Mouse (Mus musculus) forelimb bud, embryonic 11.5 days (tissue): ENCODE results near the gene Eif1b.

Source experiments
- DNase-seq: peaks from one replicate; pipeline ENCODE4 v3.0.0-alpha.2; 2012; ENCODE audit warnings: low read depth, low spot score

Eif1b gene

DNA sequence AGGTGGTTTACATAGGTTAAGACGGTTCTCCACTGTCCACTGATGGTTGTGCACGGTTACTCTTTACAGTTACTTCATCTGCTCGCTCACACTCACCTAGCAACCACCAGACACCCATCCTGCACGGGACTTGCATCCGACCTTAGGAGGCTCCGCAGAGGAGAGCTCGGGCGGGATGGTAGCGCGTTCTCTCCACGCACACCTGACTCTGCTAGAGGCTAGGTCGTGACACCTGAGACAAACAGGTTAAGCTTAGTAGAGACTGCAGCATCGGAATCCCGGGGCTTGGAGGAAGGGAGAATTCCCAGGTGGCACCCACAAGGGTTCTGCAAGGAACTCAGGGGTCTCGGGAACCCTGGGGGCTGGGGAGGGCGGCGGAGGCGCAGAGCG is at the start of gene Eif1b:
Gene Eif1b (plus strand): TSS at position 223 of the 390 bp plus-strand sequence.
- no peak for DNase-seq

DNA sequence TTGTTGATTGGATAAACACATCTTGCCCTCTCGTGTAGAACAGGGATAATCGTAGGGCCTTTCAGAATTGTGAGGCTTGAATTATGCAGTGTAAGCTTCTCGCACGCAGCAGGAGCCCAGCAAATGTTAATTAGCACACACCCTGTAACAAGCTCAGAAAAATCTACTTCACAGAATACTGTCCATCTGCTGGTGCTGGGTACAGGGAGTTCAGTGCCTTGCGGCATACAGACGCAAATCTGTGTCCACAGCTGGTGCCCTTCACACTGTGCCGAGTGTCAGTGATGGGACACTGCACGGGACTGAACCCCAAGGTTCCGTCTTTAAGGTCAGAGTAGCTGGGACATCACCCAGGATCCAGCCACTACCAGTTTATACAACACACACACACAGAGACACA is 47.4 kb upstream of the Eif1b start:
- no peak for DNase-seq

DNA sequence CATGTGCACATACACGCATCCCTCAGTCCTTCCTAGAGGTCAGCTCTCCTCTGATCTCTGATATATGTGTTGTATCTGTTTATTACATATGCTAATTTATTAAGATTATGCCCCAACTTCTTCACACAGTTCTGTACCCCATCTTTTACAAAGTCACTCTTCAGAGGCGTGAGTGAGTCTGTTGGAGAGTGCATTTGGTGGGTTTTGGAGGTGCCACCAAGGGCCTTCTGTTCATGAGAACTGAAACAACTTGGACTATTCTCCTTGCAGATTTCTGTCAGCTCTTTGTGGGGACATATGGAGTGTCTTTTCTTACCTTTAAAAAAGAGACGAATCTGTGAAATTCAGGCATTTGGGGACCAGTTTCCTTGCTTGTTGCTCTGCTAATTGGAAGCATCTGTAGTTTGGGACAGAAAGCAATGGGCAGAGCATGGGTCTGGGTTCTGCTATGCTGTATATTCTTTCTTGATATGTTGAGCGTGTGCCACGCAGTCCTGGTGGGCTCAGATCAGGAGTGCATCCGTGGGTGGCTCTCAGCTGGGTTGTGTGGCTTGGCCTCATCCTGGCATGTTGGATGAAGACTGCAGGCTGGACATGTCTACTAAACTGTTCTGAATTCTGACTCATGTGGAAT is 42.2 kb upstream of the Eif1b start:
- DNase-seq = no peak

DNA sequence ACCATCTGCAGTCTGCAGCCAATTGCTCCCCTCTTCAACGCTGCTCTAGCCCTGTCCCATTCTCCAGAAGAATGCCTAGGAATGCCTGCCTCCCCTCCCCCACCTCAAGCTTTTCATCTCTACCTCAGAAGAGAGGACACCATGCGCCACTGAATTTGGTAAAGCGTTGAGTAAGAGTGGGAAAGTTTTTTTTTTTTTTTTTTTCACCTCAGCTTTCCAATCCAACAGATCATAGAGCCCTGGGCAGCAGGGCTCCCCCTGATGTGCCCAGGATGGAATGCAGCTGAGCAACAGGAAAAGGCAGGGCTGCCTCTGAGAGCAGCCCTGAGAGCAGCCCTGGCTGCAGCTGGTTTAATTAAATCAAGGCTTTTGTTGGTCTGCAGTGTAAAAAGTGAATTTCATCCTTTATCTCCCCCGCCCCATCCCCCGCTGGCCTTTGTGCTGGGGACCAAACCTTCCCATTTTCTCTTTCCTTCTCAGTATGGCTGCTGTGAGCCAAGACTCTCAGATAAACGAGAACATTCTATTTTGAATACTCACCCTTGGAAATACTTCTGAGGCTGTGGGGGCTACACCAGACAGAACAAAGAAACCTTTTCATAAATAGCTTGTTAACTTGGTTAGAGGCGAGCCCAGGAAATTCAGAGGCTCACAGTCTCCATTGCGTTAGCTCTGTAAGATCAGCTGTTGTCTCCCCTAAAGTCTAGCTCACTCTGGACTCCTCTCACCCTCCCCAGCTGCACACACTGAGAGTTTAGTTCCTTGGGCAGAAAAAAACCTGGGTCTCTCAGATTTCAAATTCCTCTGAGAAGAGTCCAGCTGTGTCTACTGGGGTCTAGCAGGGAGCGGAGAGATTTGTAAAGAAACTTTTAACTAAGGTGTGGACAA is 36.0 kb upstream of the Eif1b start:
- peak; percentile 68 for DNase-seq

DNA sequence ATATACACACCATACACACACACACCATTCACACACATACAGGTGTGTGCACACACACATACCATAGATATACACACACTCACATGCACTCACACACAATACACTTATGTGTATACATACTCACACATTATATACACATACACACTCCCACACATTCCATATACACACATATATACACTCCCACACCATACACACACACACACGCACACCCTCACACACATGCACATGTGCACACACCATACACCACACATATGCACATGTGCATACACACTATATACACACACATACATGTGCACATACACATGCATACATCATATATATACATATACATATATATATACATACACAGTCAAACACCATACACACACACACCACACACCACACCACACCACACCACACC is 21.6 kb upstream of the Eif1b start:
- no peak for DNase-seq

DNA sequence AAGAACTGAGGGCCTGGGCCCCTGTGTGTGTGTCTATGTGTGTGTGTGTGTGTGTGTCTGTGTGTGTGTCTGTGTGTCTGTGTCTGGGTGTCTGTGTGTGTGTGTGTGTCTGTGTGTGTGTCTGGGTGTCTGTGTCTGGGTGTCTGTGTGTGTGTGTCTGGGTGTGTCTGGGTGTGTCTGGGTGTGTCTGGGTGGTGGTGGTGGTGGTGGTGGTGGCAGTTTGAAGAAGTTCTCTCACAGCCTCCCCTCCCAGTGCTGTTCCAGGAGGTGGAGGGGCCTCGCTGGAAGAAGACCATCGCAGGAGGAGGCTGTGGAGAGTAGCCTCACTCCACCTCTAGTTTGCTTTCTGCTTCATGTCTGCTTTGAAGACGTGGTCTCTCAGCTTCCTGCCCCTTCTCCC is 10.4 kb upstream of the Eif1b start:
- DNase-seq = no peak

DNA sequence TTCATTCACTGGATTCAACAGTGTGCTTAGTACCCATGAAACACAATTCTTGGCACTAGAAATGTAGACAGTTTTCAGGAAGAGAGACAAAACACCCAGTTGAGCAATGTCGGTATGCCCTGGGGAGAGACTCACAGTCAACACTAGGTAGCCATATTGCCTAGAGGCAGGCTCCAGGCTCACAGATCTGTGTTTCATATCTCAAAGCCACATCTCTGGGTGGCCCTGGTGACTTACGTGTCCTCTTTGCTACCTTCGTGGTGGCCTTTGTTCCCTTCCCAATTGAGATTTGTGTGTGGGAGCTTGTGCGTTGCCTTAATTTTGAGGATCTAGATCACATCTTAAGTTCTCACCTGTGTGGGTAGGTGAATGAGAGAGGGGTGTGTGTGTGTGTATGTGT is 9.7 kb upstream of the Eif1b start:
- no peak for DNase-seq

DNA sequence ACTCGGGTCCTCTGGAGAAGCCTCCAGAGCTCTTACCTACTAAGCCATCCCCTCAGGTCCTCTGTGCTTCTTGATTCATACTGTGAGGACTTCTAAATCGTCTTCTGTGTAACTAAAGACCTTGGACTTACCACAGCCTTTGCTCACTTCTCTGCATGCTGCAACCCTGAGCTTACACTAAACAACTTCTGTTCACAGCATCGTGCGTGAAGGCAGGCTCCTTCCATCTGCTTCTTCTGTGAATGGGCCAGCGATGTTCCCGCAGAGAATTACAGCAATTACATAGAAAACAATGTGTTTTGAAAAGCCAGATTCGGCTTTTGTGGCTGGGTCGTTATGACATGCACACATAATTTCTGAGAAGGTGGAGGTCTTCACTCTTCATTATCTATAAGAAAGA is 8.9 kb upstream of the Eif1b start:
- no peak for DNase-seq

DNA sequence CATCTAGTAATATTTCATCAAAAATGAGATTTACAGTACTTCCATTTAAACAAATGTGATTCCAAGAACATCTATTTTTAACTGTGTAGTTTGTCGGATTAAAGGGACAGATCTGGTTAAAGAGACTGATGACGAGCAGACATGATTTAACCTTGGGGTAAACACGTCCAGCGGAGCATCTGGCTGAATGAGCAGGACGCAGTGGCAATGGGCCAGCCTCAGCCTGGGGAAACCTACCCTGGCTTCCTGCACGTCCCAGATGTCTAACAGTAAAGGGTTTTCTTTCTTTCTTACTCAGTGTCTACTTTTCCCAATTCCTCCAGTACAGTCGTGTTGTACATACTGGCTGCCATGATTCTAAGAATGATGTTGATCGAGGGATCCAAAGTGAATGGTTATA is 5.0 kb upstream of the Eif1b start:
- DNase-seq = no peak

DNA sequence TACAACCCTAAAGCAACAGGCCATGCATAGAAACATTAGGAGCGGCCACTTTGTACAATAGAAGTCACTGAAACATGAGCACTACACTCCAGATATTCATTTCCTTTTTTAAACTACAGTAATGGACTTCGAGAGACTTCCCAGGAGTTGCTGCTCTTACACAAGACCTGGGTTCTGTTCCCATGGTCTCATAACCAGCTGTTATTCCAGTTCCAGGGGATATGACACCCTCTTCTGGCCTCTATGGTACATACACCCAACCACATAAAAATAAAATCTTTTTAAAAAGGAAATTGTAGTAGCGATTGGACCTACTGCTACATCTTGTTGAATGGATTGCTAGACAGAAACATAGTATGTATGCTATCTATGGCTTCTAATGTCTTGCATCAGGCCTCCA is 523 bp upstream of the Eif1b start:
- peak; percentile 26 for DNase-seq

DNA sequence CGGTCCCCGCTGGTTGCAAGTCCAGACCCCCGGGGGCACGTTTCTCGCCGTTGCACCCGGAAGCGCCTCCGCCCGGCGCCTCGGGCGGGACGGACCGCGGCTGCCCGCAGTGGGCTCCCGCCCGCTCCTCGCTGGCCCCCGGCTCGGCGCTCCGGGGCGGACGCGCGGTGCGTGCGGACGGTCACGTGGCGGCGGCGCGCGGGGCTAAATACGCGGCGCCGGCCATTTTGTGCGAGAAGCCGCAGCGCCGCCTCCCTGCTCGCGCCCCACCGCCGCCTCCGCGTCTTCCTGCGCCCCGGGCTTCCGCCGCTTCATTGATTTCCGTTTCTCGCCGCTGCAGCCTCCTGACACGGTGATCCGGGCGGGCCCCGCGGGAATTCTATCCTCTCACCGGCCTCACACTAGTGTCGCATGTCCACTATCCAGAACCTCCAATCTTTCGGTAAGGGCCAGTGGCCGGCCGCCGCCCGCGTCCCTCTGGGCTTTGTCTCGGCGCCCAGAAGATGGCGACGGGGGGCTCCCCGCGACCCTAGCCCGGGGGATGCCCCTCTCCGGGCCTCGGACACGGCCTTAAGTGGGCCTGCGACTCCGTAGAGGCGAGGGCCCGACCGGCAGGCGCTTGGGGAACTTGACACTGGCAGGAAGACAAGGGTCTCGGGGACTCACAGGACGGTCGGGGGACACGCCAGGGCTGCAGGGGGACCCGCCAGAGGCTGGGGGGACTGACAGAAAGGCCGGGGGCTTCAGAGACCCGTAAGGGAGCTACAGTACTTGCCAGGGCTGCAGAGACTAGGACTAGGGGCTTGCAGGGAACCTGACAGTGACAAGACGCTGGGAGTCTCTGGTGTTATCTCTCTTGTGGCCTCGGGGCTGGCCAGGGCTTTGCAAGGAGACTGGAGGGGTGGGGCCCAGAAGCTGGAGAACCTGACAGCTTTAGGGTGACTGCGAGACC is 644 bp downstream of the Eif1b start:
- DNase-seq = peak; percentile 57

DNA sequence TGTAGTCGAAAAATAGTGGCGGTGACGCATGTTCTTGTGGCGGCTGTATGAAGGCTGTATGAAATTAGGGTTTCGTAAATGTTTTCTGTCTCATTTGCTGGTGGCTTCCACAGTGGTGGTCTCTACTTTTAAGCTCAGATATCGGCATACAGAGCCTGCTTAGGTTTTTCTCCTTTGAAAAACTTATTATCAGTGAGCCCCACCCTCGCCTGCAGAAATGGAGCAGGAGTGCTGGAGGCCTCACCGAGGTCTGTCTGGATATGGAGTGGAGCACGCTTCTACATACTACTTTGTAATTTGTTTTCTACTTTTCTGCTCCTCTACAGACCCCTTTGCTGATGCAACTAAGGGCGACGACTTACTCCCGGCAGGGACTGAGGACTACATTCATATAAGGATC is 1.7 kb downstream of the Eif1b start:
- no peak for DNase-seq

DNA sequence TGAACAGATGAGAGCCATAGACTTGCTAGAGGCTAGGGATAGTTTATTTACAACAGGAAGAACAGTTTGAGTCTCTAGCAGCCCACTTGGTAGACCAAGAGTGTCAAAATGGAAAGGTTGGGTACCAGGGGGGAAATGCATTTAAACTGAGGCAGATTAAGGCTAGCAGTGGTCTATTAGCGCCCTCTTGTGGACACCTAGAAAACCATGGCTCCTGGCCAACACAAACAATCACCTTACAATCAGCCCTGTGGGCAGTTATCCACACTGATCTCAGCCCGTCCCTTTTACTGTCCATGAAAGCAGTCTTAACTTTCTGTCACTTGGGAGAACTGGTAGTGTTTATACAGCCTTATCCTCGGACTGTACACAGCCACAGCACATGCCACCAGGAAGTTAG is 4.7 kb downstream of the Eif1b start:
- peak; percentile 79 for DNase-seq

DNA sequence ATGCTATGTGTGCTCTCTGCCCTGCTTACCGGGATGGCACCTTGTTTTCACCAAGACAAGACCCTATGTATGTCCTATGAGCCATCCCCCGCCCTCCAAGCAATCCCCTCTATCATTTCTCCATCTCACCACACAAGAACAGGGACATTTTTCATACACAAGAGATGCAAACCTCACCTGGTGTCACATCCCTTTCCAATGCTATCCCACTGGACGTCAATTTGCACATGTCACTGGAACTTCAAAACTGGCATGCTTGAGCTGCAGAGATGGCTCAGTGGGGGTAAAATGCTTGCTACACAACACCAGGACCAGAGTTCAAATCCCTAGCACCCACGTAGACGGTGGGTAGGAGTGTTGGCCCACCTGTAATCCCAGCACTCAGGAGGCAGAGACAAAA is 6.0 kb downstream of the Eif1b start:
- DNase-seq = no peak

DNA sequence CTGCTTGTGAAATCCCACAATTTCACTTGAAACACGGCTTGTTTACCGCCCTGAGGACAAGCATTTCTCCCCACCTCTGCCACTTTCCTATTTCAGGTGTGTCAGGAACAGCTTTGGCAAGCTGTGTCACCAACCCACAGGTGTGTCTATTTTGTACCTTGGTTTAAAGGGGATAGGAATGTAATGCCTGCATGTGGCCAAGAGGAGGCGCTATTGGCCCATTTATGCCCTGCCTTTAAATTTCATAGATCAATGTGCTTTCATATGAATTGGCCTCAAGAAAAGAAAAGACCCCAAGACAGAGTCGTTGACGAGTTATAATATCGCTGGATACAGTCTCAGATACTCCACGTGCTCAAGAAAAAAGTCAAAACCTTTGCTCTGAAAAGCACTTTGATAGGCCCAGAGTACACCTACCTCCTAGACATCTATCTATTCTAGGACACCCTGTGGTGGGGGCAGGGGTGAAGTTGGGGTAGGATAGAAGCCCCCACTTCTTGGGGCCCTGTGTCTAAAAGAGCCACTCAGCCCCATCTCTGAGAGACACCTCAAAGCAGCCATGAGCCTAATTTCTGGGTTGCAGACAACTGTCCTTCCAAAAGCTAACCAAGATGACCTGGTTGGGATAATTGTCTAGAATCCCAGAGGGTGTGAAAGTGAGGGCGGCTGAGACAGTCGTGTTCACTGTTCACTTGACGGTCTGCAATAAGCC is 9.3 kb downstream of the Eif1b start:
- DNase-seq = no peak

DNA sequence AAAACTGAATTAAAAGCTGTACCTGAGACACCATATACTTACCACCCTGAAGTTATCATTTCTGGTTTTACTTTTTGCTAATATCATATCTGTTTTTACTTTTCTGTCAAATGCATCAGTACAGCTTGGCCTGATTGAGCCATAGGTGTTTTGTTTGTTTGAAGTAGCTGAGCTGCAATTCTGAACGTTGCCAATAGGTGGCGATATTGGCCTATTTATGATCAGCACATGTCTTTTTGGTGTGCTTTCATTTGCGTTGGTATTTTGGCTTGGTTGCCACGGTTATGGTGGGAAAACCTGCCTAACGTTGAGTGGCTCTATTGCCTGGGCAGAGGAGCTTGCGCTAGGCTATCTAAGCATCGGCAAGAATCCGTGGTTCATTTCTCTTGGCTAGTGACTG is 10.0 kb downstream of the Eif1b start:
- peak; percentile 94 for DNase-seq

DNA sequence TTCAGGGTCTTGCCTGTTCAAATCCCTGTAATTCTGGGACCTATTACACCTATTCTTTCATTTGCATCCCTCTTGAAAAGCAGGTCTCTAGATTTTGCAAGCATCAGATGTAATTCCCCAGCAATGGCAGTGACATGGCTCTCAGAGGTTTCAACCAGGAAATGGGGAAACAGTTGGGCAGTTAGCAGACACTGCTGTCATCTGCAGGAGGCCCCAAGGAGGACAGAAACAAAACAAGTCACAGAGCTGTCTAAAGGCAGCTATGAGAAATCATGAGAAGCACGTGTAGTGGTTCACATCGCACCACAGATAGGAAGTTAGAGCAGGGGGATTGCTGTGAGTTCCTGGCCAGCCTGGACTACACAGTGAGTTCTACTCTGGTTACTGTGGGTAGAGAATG is 12.4 kb downstream of the Eif1b start:
- no peak for DNase-seq

DNA sequence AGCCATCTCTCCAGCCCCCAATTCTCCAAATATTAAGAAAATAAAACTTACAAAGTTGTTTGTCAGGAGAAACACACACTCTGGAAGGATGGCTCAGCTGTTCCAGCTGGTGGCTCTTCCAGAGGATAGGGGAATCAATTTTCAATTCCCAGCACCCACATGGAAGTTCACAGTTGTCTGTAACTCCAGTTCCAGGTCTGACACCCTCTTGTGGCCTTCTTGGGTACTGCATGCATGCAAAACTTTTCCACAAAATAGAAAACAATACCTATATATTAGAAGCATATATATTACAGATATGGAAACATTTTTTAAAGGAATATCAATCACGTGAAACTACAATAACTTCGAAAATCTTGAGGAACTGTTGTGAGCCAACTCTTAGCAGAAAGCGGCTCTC is 19.7 kb downstream of the Eif1b start:
- DNase-seq = no peak

DNA sequence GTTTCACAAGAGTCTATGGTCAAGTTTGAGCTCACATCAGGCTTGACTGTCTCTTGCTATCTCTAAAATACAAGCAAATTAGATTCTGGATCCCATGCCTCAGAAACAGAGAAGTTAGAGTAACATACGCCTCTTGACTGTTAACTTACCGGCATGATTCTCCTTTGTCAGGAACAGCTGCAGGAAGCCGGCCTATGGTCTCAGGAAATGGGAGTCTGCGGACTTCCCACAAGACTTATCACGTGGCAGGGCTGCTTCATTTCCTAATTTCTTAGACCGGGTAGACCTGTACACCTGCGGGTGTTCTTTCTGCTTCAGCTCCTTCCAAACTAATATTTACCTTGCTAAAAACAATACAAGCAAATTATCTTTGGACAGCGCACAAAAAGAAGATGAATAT is 24.7 kb downstream of the Eif1b start:
- no peak for DNase-seq

DNA sequence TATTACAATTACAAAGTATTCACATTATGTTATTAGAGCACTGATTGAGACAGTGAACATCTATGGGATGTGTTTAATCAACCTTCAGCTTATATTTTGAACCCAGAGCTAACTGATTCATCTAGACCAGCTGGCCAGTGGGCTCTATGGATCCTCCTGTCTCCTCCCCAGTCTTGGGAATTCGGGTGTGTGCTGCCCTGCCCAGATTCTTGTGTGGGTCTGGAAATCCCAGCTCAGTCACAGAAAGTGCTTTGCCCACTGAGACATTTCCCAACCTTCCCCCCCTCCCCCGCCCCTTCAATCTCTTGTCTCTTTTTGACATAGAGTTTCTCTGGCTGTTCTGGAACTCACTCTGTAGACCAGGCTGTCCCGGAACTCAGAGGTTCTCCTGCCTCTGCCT is 26.9 kb downstream of the Eif1b start:
- DNase-seq = no peak

DNA sequence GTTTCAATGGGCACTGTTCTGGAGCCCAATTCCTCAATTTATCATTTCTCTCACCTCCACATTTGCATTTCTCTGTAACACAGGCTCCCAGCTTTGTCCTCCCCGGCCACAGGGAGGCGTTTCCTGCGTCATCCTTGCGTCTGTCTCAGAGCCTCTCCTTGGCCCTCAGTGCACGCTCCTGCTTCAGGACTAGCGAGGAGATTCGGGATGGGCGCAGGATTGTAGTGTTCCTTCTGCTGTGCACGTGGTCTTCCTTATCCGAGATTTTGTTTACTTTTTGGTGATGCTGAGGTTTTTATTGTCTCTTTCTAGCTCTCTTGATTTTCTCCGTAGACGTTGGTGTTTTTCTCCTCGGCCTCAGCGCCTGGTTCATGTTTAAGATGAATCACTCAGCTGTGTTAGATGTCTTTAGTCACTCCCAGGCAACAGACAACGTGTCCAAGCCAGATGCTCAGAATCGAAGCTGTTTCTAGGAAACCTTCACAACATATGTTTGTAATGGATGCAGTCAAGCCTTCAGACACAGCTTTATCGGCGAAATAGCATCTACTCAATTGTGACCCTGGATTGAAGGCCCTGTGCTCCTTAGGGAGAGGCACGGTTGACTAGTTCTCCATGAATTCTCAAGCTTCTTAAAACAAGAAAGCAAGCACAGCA is 27.6 kb downstream of the Eif1b start:
- DNase-seq = no peak
